Mouse (Mus musculus) ES-E14 (cell line): ENCODE measurements around the gene Trem3. TPM values are rescaled to one million over a fixed set of nuclear protein-coding genes. Genes with fewer than 3 reads are reported as not detected.

Experiments used
- DNase-seq: peaks from one replicate; pipeline ENCODE4 v3.0.0-alpha.2; 2013; ENCODE audit warnings: low read depth, low spot score
- H3K27ac ChIP-seq: 2 replicates; pipeline ENCODE4 v1.5.1; 2012; ENCODE audit warnings: low read depth, mild to moderate bottlenecking, low read length, moderate library complexity, mixed read lengths; ENCODE audit not compliant: poor library complexity, insufficient read depth, severe bottlenecking
- H3K36me3 ChIP-seq: 2 replicates; pipeline ENCODE4 v1.6.1; 2012; ENCODE audit warnings: mild to moderate bottlenecking, low read length, moderate library complexity, mixed read lengths; ENCODE audit not compliant: control insufficient read depth, poor library complexity, insufficient read depth, severe bottlenecking
- H3K4me1 ChIP-seq, 2 experiments: fragments of 150-350 bp in 1 of 2; sonication (generic) in 1 of 2; 2 replicates each; pipeline ENCODE4 v1.6.1; 2012; ENCODE audit warnings: low read length in 2 of 2, mild to moderate bottlenecking in 1 of 2, mixed read lengths in 1 of 2; ENCODE audit not compliant: control insufficient read depth in 2 of 2, insufficient read depth in 2 of 2, poor library complexity in 1 of 2
- H3K4me3 ChIP-seq, 2 experiments: fragments of 150-350 bp in 1 of 2; sonication (generic) in 1 of 2; 2 replicates each; pipeline ENCODE4 v1.5.1; 2012; ENCODE audit warnings: low read length in 2 of 2, low read depth in 1 of 2, mild to moderate bottlenecking in 1 of 2, mixed read lengths in 1 of 2; ENCODE audit not compliant: insufficient read depth in 1 of 2, poor library complexity in 1 of 2, severe bottlenecking in 1 of 2
- H3K9ac ChIP-seq: 2 replicates; pipeline ENCODE4 v1.6.1; 2012; ENCODE audit warnings: low read depth, mild to moderate bottlenecking, low read length, mixed read lengths; ENCODE audit not compliant: poor library complexity, insufficient read depth, severe bottlenecking
- H3K9me3 ChIP-seq: fragments of 150-350 bp; sonication (generic); 2 replicates; pipeline ENCODE4 v1.6.1; 2012; ENCODE audit warnings: low read depth, mild to moderate bottlenecking, low read length; ENCODE audit not compliant: control insufficient read depth, insufficient read depth
- CHD2 ChIP-seq: IDR thresholded peaks from 2 replicates; pipeline ENCODE4 v1.6.1; 2014; ENCODE audit warnings: mild to moderate bottlenecking, low read depth, low read length, inconsistent platforms
- HCFC1 ChIP-seq: IDR thresholded peaks from 2 replicates; pipeline ENCODE4 v1.6.1; 2012; ENCODE audit warnings: low read length, inconsistent platforms, borderline replicate concordance; ENCODE audit not compliant: insufficient read depth
- MAFK ChIP-seq: IDR thresholded peaks from 2 replicates; pipeline ENCODE4 v1.6.1; 2014; ENCODE audit warnings: mild to moderate bottlenecking, low read depth, low read length, inconsistent platforms; ENCODE audit not compliant: insufficient read depth
- ZC3H11A ChIP-seq: IDR thresholded peaks from 2 replicates; pipeline ENCODE4 v1.6.1; 2012; ENCODE audit warnings: low read depth, mild to moderate bottlenecking, inconsistent platforms, low read length, borderline replicate concordance
- ZNF384 ChIP-seq: IDR thresholded peaks from 2 replicates; pipeline ENCODE4 v1.6.1; 2012; ENCODE audit warnings: low read depth, low read length, inconsistent platforms
- in situ Hi-C, 2 experiments: fragments of 600-800 bp; cut with MboI; formaldehyde crosslinking; loops; one replicate each; pipeline ENCODE4 v1.15.1; 2025; ENCODE audit warnings: low sequenced_read_pairs in 2 of 2, inconsistent platforms in 1 of 2; ENCODE audit not compliant: unreplicated experiment in 2 of 2
- total RNA-seq: library from RNA; depleted of rRNA; stranded (reverse); fragments of 300-350 nt; gene quantifications from 2 replicates; pipeline ENCODE4 v1.2.3, GENCODE M21; 2012

Gene Trem3
- total RNA-seq, 1 experiment, result not detected

GRCm38 (mm10) chr17:48261868-48262267, 14.3 kb downstream of the Trem3 start:
- Histone ChIP-seq H3K4me3 (no peak overlapping the region), H3K4me1 (no peaks in the 10 kb centered on the region), H3K9ac (no peak overlapping the region), H3K9me3 (no peaks in the 10 kb centered on the region), H3K36me3 (no peaks in the 10 kb centered on the region), H3K27ac (peak overlapping the region; percentile 10; the same call in 1 of the 2 replicates)
- in situ Hi-C loops, result no loop called here
- DNase-seq, result no peak
- TF ChIP-seq CHD2 (no peak), ZNF384 (no peak), ZC3H11A (no peak)

- Histone ChIP-seq H3K4me1 (no peaks in the 10 kb centered on the region), H3K4me3 (no peak within 1 kb of the TSS), H3K27ac (no peak within 1 kb of the TSS), H3K36me3 (no peaks in the 10 kb centered on the region), H3K9ac (no peak within 1 kb of the TSS), H3K9me3 (no peaks in the 10 kb centered on the region)
- no peak for DNase-seq
- in situ Hi-C loops, result no loop called here
- TF ChIP-seq MAFK, result no peak
- TF ChIP-seq CHD2, result no peak
- no peak for TF ChIP-seq HCFC1
- TF ChIP-seq ZNF384, result no peak
- TF ChIP-seq ZC3H11A, result no peak
Observed at GRCm38 (mm10) chr17:48263741-48264362, 16.3 kb downstream of the Trem3 start, which contains the start of gene Treml4. Gene Treml4, plus strand, starts transcription at chr17:48264295.

- Histone ChIP-seq H3K4me1 (no peaks in the 10 kb centered on the region), H3K36me3 (no peaks in the 10 kb centered on the region), H3K9me3 (no peaks in the 10 kb centered on the region), H3K27ac (no peak overlapping the region), H3K9ac (no peak overlapping the region), H3K4me3 (no peak overlapping the region)
- in situ Hi-C loops, result no loop called here
- peak; percentile 54; the same call in 1 of the 2 replicates for TF ChIP-seq MAFK
- TF ChIP-seq HCFC1, result no peak
- DNase-seq, result no peak
Observed at GRCm38 (mm10) chr17:48264662-48265061, 17.1 kb downstream of the Trem3 start.

GRCm38 (mm10) chr17:48266138-48266537, 18.6 kb downstream of the Trem3 start:
- Histone ChIP-seq H3K9ac (no peak overlapping the region), H3K27ac (no peak overlapping the region), H3K4me3 (no peak overlapping the region), H3K4me1 (no peaks in the 10 kb centered on the region), H3K9me3 (no peaks in the 10 kb centered on the region), H3K36me3 (no peaks in the 10 kb centered on the region)
- in situ Hi-C loops, result no loop called here
- no peak for DNase-seq
- no peak for TF ChIP-seq ZC3H11A
- TF ChIP-seq CHD2, result no peak
- no peak for TF ChIP-seq HCFC1
- TF ChIP-seq MAFK, result no peak
- TF ChIP-seq ZNF384, result no peak

GRCm38 (mm10) chr17:48266610-48267304, 19.2 kb downstream of the Trem3 start:
- H3K4me3 ChIP-seq, result no peak overlapping the region
- no peaks in the 10 kb centered on the region for H3K9me3 ChIP-seq
- TF ChIP-seq ZNF384 (no peak), CHD2 (no peak), HCFC1 (no peak), ZC3H11A (no peak), MAFK (no peak)
- no peak for DNase-seq
- in situ Hi-C loops, result no loop called here
- no peaks in the 10 kb centered on the region for H3K4me1 ChIP-seq
- H3K36me3 ChIP-seq, result no peaks in the 10 kb centered on the region
- H3K27ac ChIP-seq, result no peak overlapping the region
- no peak overlapping the region for H3K9ac ChIP-seq
